Mouse (Mus musculus) limb, embryonic 14.5 days (tissue): ENCODE results near the gene Maff. TPM values are rescaled to one million over a fixed set of nuclear protein-coding genes. Genes with fewer than 3 reads are reported as not detected.
A peak's percentile ranks its signal among the peaks of the same experiment; 100 is the strongest.

Source experiments
- ATAC-seq: fragments of 200-750 bp; cut with Nextera tagmentation; 2 replicates; pipeline ENCODE4 v1.8.0; 2017; ENCODE audit warnings: low read depth, moderate number of reproducible peaks, moderate TSS enrichment; ENCODE audit not compliant: low FRiP score
- DNase-seq: peaks from one replicate; pipeline ENCODE4 v3.0.0-alpha.2; 2015; ENCODE audit warnings: low spot score
- H3K27ac ChIP-seq: fragments of 300-500 bp; sonication (generic); replicated peaks from 2 replicates; pipeline ENCODE4 v1.5.1; 2014; ENCODE audit warnings: low read depth, mild to moderate bottlenecking, low read length, moderate library complexity, mixed read lengths
- H3K27me3 ChIP-seq: fragments of 300-500 bp; sonication (generic); 2 replicates; pipeline ENCODE4 v1.6.1; 2014; ENCODE audit warnings: low read length, mixed read lengths; ENCODE audit not compliant: control insufficient read depth, insufficient read depth
- H3K36me3 ChIP-seq: fragments of 300-500 bp; sonication (generic); 2 replicates; pipeline ENCODE4 v1.6.1; 2014; ENCODE audit warnings: mild to moderate bottlenecking, low read length, moderate library complexity, mixed read lengths; ENCODE audit not compliant: control insufficient read depth, insufficient read depth
- H3K4me1 ChIP-seq: fragments of 300-500 bp; sonication (generic); 2 replicates; pipeline ENCODE4 v1.6.1; 2014; ENCODE audit warnings: antibody characterized with exemption, low read length, mixed read lengths; ENCODE audit not compliant: control insufficient read depth, insufficient read depth
- H3K4me2 ChIP-seq: fragments of 300-500 bp; sonication (generic); replicated peaks from 2 replicates; pipeline ENCODE4 v1.6.1; 2014; ENCODE audit warnings: low read depth, mild to moderate bottlenecking, low read length, moderate library complexity; ENCODE audit not compliant: severe bottlenecking
- H3K4me3 ChIP-seq: fragments of 300-500 bp; sonication (generic); replicated peaks from 2 replicates; pipeline ENCODE4 v1.5.1; 2014; ENCODE audit warnings: low read length
- H3K9ac ChIP-seq: fragments of 300-500 bp; sonication (generic); 2 replicates; pipeline ENCODE4 v1.6.1; 2014; ENCODE audit warnings: mild to moderate bottlenecking, low read depth, low read length, moderate library complexity; ENCODE audit not compliant: severe bottlenecking
- H3K9me3 ChIP-seq: fragments of 300-500 bp; sonication (generic); 2 replicates; pipeline ENCODE4 v1.6.1; 2016; ENCODE audit warnings: low read length; ENCODE audit not compliant: control insufficient read depth
- POLR2A ChIP-seq: fragments of 200-500 bp; IDR thresholded peaks from 2 replicates; pipeline ENCODE4 v1.8.0; 2012; ENCODE audit warnings: inconsistent platforms, mild to moderate bottlenecking, moderate library complexity, borderline replicate concordance; ENCODE audit not compliant: insufficient read depth, insufficient read length; ENCODE audit errors: extremely low read depth
- WGBS: fragments of 180-500 bp; shearing (Covaris S2); extraction: QIAGEN DNeasy Blood & Tissue Kit; methylation state at CpG from one replicate; pipeline ENCODE4 v1.1.7; 2014; 5-methylcytosine and 5-hydroxymethylcytosine counted together
- polyA plus RNA-seq, 2 experiments: library from polyadenylated mRNA; depleted of rRNA in 1 of 2; stranded (reverse) in 1 of 2; unstranded in 1 of 2; fragments of >200 nt; fragmentation: Nextera tagmentation in 1 of 2; extraction: Ambion mirVana in 1 of 2; gene quantifications; 2 replicates each; pipeline versions ENCODE4 v1.2.1 to v1.2.3; 2012 to 2014

Maff gene
- polyA plus RNA-seq, 2 experiments: 3.0 to 5.5 TPM

DNA sequence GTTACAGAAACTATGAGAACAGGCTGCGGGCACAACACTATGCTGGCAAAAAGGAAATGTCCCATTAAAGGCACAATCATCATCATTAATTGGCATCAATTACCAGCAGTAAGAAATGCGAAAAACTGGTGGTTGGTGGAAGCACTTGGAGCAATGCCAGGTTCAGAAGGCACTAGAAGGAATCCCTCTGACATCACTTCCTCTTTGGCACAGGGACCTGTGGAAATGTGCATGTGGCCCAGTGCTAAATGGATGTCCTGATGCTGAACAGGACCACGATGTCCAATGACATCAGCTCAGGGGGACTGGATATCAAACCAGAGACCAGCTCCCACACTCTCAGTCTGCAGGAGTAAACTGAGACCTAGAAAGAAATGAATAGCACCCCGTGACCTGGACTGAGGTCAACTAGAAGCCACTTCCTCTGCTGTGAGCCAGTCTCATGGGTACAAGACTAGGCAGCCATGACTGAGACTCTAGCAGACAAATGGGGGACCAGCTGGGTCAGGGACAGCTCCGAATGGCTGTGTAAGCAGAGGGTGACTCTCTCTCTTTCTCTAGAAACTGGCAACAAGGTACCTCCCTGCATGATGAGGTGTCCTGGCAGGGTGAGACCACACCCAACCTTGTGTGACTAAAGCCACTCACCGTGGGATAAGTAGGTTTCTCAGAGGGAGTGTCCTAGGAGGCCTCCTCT is 3.6 kb upstream of the Maff start:
- Histone ChIP-seq H3K4me2 (no peak overlapping the region), H3K9me3 (no peaks in the 10 kb centered on the region), H3K4me3 (no peak overlapping the region), H3K4me1 (no peaks in the 10 kb centered on the region), H3K27ac (no peak overlapping the region), H3K27me3 (no peaks in the 10 kb centered on the region), H3K36me3 (no peaks in the 10 kb centered on the region), H3K9ac (no peak overlapping the region)
- DNase-seq (no peak), ATAC-seq (no peak)
- WGBS: 62% methylated on average over 6 of the region's 6 CpGs
- TF ChIP-seq POLR2A: no peak

DNA sequence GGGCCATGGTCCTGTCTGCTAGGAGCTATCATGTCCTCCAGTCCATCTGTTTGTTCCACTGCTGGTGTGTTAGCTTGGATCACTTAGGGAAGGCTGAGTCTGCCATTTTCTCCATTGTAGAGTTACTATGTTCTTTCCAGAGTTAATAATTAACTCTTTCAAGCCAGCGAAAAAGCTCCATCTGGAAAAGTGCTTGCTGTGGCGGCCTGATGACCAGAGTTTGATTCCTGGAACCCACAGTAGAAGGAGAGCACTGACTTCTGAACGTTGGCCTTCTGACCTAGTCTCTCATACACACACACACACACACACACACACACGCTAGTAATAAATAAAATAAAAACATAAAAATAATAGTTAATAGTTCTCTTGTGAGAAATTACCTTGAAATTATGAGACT is 1.8 kb upstream of the Maff start:
- ATAC-seq: no peak

DNA sequence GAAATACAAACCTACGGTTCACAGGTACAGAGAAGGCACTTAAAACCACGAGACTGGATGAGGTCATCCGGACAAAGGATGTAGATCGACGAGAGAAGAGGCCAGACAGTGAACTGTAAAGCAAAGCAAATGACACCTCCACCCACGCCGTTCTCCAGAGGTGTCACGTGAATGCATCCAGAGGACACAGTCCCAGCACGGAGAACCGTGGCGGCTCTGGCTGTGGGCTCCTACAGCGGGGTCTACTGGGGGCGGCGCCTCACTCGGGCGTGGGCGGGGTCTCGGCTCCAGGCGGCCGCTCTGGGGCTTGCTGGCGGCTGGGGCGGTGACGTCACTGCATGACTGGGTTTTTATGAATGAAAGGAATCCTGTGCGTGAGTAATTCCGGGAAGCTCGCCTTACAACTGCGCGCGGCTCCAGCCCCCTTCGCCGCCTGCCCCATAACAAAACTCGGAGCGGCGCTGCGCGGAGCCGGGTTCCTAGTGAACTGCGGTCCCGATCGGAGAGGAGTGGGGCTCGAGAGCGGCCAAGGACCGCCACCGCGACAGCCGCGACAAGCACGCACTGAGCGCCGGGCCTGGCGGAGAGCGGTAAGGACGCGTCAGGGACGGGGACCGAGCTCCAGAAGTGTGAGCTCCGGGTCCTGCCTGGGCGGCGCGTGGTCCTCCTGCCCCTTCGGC is 884 bp downstream of the Maff start:
- under 1% methylated on average over 59 of the region's 61 CpGs for WGBS

More for the DNA sequence above, 1.8 kb upstream of the Maff start:
- no peak overlapping the region for H3K4me3 ChIP-seq
- H3K4me2 ChIP-seq: no peak overlapping the region
- TF ChIP-seq POLR2A: no peak
- H3K9ac ChIP-seq: no peak overlapping the region
- no peak for DNase-seq
- H3K4me1 ChIP-seq: peaks cover 6% of the 10 kb centered on the region
- no peaks in the 10 kb centered on the region for H3K36me3 ChIP-seq
- no peaks in the 10 kb centered on the region for H3K9me3 ChIP-seq
- 82% methylated on average over 4 of the region's 4 CpGs for WGBS
- no peak overlapping the region for H3K27ac ChIP-seq
- no peaks in the 10 kb centered on the region for H3K27me3 ChIP-seq

DNA sequence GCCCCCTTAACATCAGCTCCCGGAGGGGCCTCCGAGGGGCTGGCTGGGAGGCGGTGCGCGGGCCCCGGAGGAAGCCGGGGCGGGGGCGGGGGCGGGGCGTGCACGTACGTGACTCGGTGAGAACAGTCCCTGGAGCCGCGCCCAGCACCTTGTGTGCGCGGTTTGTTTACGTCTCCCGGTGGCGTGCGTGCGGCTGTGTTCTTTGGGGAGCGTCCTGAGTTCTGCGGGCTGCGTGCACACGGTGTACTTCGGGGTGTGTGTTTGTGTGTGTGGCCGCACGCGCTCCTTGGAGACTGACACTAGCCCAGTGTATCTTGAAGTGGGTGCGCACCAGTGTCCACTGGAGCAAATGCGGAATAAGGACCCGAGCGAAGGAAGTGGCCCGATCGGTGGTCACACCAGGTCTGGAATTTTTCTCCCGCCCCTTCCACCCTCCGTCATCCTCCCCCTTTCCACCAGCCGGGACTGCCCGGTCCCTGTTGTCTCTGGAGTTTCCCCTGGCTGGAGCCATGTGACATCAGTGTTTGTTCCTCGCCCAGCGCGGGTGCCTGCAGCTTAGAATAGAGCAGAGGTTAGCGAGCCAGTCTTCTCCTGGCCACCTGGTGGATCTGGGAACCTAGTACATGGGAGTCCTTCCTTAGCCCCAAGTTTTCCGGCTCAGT is 1.6 kb downstream of the Maff start:
- no peak for TF ChIP-seq POLR2A
- H3K9me3 ChIP-seq: no peaks in the 10 kb centered on the region
- peak overlapping the region; percentile 84 for H3K9ac ChIP-seq
- peak; percentile 74 for ATAC-seq
- H3K27me3 ChIP-seq: no peaks in the 10 kb centered on the region
- peak overlapping the region; percentile 93 for H3K4me2 ChIP-seq
- DNase-seq: peak; percentile 68
- peak overlapping the region; percentile 93 for H3K27ac ChIP-seq
- peaks cover 9% of the 10 kb centered on the region for H3K4me1 ChIP-seq
- 1% methylated on average over 30 of the region's 46 CpGs for WGBS
- H3K4me3 ChIP-seq: peak overlapping the region; percentile 74
- H3K36me3 ChIP-seq: no peaks in the 10 kb centered on the region

More for the DNA sequence above, 884 bp downstream of the Maff start:
- Histone ChIP-seq H3K4me3 (peak overlapping the region; percentile 74), H3K9me3 (no peaks in the 10 kb centered on the region), H3K27ac (peak overlapping the region; percentile 93), H3K4me1 (peaks cover 9% of the 10 kb centered on the region), H3K9ac (peak overlapping the region; percentile 84), H3K4me2 (peak overlapping the region; percentile 93), H3K27me3 (no peaks in the 10 kb centered on the region), H3K36me3 (no peaks in the 10 kb centered on the region)
- DNase-seq (peak; percentile 95), ATAC-seq (peak; percentile 90)
- 0 out of 2 replicates have a peak, but pooled peaks have one; percentile 16 for TF ChIP-seq POLR2A

DNA sequence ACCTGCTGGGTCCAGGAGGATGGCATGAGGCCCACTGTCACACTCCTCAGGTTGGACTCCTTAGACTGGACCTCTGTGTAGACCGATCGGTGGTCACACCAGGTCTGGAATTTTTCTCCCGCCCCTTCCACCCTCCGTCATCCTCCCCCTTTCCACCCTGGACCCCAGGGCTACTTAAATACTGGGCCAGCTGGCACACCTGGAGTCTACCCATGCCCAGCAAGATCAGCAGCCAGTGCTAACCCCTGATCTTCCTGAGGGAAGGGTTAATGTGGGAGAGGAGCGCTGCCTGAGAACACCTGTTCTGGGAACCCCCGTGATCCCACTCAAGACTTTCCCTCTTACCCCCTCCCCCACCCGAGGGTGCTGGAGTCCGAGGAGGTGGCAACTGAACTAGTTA is 2.2 kb downstream of the Maff start:
- H3K27ac ChIP-seq: no peak overlapping the region
- H3K9ac ChIP-seq: peak overlapping the region; percentile 84; the same call in 1 of the 2 replicates
- no peaks in the 10 kb centered on the region for H3K27me3 ChIP-seq
- ATAC-seq: no peak
- no peaks in the 10 kb centered on the region for H3K9me3 ChIP-seq
- peaks cover 9% of the 10 kb centered on the region for H3K4me1 ChIP-seq
- no peaks in the 10 kb centered on the region for H3K36me3 ChIP-seq
- TF ChIP-seq POLR2A: no peak
- H3K4me3 ChIP-seq: peak overlapping the region; percentile 74
- H3K4me2 ChIP-seq: peak overlapping the region; percentile 93
- no peak for DNase-seq
- WGBS: 51% methylated on average over 8 of the region's 8 CpGs
